Mouse (Mus musculus) neural tube, embryonic 10.5 days (tissue): Measurements from ENCODE around the gene Map4k2.
A peak's percentile ranks its signal among the peaks of the same experiment; 100 is the strongest.

Experiments used
- DNase-seq: peaks from one replicate; pipeline ENCODE4 v3.0.0-alpha.2; 2017; ENCODE audit warnings: low spot score; ENCODE audit errors: extremely low spot score

The Map4k2 gene

GRCm38 (mm10) chr19:6377327-6378040 lies 36.5 kb downstream of the Map4k2 start:
- no peak for DNase-seq

- no peak for DNase-seq
Measured at GRCm38 (mm10) chr19:6380411-6381166, 39.7 kb downstream of the Map4k2 start.

DNA sequence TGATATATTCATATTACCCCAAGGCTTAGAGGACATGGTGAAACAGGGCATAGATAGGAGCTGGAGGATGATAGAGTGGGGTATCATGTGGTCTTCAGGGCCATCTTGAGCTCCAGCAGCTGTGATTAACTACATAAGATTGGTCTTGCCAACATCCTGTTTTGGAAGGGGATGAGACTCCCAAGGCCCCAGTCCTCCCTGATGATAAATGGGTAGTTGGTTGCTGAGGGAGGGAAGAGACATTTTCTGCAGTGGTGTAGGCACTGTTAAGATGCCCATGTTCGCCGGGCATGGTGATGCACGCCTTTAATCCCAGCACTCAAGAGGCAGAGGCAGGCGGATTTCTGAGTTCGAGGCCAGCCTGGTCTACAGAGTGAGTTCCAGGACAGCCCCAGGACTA lies 40.3 kb downstream of the Map4k2 start:
- DNase-seq: no peak

GRCm38 (mm10) chr19:6382323-6382924 lies 41.5 kb downstream of the Map4k2 start:
- DNase-seq: no peak

DNA sequence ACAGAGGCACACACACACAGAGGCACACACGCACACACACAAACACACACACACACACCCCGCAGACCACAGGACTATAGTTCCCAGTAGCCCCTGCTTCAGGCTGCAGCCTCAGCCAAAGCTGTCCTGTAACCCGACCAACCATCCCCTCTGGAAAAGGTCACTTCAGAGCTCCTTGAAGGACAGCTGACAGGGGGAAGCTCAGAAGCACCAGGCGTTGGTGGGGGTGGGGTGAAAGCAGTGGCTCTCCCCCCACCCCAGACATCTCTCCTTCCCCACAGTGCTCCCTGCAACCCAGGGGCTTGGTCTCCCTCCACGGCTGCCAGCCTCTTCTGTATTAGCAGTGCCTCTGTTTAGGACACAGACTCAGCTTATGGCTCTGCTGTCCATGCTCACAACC lies 42.5 kb downstream of the Map4k2 start:
- no peak for DNase-seq

DNA sequence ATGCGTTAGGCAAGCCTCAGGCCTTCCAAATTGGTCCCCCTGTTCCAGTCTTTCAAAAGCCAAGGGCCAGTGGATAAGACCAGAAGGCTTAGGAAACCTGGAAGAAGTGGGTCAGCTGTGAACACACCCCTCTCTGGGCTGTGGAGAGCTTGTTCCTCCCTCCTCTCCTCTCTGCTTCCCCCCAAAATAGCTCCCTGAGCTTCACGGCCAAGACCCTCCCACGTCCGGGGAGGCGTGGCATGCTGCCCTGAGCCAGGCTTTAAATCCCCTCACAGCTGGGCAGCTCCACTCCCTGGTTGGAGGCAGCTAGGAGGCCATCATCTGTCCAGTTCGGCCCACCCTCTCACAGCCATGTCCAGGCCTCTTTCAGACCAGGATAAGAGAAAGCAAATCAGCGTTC lies 43.2 kb downstream of the Map4k2 start, which contains the start of gene Pygm:
TSS of gene Pygm (plus strand) at position 272 of the 400 bp plus-strand sequence.
- no peak for DNase-seq

- DNase-seq: no peak
Measured at GRCm38 (mm10) chr19:6384954-6385353, 44.0 kb downstream of the Map4k2 start.

- DNase-seq: no peak
Measured at GRCm38 (mm10) chr19:6385419-6385818, 44.5 kb downstream of the Map4k2 start.

DNA sequence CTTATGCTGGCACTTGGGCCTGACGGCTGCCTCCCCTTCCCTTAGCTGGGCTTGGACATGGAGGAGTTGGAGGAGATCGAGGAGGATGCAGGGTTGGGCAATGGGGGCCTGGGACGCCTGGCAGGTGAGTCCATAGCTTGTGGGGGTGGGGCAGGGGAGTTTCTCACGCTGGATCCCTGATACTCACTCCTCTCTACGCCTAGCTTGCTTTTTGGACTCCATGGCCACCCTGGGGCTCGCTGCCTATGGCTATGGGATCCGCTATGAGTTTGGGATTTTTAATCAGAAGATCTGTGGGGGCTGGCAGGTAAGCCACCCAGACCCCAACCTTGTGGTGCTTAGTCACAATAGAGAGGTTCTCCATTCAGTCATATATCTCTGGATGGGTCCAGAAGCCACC lies 44.9 kb downstream of the Map4k2 start:
- no peak for DNase-seq

GRCm38 (mm10) chr19:6386234-6386633 lies 45.3 kb downstream of the Map4k2 start:
- DNase-seq: no peak

- no peak for DNase-seq
Measured at GRCm38 (mm10) chr19:6388006-6388405, 47.1 kb downstream of the Map4k2 start.

DNA sequence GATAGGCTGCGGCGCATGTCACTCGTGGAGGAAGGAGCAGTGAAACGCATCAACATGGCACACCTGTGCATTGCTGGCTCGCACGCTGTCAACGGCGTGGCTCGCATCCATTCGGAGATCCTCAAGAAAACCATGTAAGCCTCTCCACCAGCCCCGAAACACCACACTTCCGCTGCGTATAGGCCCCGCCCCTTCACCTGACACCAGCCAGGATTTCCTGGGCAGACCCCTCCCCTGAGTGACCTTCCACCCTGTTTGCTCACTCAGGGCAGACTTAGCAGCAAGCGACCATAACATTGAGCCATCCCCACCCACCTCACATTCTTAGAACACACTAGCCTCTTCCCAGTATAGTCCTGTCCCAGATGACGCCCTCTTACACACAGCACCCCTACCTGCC lies 48.9 kb downstream of the Map4k2 start:
- DNase-seq: no peak

GRCm38 (mm10) chr19:6390251-6390650 lies 49.3 kb downstream of the Map4k2 start:
- DNase-seq: no peak

GRCm38 (mm10) chr19:6392743-6393393 lies 51.9 kb downstream of the Map4k2 start:
- no peak for DNase-seq

GRCm38 (mm10) chr19:6393637-6394036 lies 52.7 kb downstream of the Map4k2 start:
- no peak for DNase-seq

DNA sequence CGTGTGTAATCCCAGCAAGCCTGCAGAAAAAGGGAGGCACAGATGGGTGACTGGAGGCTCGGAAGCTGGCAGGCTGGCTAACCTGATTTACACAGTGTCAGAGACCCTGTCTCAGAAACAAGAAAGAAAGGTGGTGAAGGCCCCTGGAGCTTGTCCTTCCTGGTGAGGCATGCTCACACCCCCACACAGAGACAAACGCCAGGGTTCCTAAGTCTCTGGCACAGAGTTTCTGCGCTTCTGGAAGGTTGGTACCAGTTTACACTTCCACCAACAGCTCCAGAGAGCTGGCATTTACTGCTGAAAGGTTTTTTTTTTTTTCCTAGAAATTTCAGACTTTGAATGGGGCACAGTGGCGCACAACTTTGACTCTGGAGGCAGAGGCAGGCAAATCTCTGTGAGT lies 55.3 kb downstream of the Map4k2 start:
- DNase-seq: no peak

- DNase-seq: no peak
Measured at GRCm38 (mm10) chr19:6397582-6398249, 56.8 kb downstream of the Map4k2 start.

DNA sequence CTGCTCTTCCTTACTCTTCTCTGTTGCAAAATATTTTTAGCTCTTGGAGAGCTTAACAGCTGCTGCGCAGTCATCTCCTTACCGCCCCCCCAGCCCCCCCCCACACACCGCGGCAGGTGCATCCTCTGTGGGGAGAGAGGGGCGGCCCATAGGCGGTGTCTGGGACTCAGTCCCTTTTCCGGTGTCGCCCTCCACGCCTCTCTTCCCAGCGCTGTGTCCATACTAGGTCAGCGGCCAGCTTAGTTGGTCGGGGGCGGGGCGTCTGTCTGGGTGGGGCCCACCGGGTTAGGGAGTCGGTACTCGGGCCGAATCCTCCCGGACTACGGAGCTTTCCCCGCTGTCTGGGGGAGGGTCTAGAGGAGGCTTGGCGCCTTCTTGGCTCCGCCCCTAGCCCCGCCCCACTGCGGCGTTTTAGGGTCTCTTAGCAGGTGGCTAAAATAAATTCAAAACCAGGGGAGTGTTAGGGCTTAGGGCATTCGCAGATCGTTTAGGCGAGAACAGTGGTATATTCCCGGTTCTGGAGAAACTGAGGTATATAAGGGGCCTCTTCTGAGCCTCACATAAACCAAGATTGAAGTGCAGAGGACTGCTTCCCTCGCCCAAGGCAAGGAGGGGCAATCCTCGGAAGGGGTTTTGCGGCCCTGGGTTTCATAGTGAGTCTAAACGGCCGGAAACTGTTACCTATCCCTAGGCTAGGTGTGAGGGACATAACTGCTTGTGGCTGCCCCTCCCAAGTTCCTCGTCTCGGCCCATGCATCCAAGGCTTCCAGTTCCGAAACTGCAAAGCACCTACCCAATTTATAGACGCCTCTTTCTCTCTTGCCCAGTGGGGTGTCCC lies 57.7 kb downstream of the Map4k2 start:
- DNase-seq: peak; percentile 52

GRCm38 (mm10) chr19:6399285-6400095 lies 58.6 kb downstream of the Map4k2 start, which contains the start of gene Rasgrp2:
Gene Rasgrp2 (plus strand): TSS chr19:6399340.
- peak; percentile 57 for DNase-seq
